Mouse (Mus musculus): ENCODE data around the gene Prr3.
A peak's percentile ranks its signal among the peaks of the same experiment; 100 is the strongest.
"Not testable (repeated sequence)": the region's sequence is repeated elsewhere in the genome, so short reads cannot be mapped to it uniquely, and the experiment has no call there.

The Prr3 gene

DNA sequence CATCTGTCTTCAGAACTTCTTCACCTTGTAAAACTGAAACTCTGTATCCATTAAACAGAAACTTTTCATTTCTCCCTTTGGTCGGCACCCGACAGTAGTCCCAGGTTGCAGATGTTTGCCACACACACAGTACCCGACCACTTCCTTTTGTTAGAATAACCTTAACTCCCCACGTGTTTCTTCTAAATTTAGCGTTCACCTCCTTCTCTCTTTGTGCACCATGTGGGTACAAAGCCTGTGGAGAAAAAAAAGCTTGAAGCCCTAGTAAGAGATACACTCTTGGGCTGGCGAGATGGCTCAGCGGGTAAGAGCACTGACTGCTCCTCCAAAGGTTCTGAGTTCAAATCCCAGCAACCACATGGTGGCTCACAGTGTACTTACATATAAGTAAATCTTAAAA is 19.3 kb upstream of the Prr3 start:
- no peak for DNase-seq (ENCODE audit: low read depth, low spot score)

GRCm38 (mm10) chr17:35998545-35999305 is 18.7 kb upstream of the Prr3 start:
- no peak for DNase-seq (ENCODE audit: low read depth, low spot score)

DNA sequence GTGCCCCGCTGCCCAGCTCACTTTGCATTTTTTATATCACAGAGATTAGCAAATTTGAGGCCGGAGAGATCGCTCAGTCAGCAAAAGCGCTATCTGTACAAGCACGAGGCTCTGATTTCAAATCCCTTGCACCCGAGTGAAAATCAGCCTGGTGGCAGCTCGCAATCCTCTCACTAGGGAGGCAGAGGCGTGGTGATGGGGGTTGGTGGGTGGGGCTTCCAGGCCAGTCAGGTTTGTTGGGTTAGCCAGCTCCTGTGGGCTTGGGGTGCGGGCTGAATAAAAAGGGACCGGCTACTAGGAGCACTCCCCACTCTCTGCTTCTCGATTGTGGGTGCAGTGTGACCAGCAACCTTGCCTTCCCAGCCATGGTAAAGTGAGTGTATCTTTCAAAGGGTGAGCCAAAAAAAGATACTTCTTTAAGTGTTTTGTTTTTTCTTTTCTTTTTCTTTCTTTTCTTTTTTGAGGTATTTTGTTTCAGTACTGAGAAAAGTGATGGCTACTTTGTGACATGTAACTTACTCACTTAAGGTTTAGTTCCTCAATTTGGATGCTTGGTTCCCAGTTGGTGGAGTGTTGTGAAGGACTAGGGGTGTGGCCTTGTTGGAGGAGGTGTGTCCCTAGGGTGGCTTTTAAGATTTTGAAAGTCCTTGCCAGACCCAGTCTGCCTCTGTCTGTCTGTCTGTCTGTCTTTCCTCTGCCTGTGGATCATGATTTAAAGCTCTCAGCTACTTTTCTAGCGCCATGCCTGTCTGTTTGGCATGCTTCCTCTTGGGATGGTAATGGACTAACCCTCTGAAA is 17.9 kb upstream of the Prr3 start:
- DNase-seq (ENCODE audit: low read depth, low spot score): no peak

GRCm38 (mm10) chr17:35996949-35997348 is 16.9 kb upstream of the Prr3 start:
- DNase-seq (ENCODE audit: low read depth, low spot score): peak; percentile 90

- no peak for DNase-seq (ENCODE audit: low read depth, low spot score)
Observed at GRCm38 (mm10) chr17:35994879-35995240, 14.8 kb upstream of the Prr3 start.

DNA sequence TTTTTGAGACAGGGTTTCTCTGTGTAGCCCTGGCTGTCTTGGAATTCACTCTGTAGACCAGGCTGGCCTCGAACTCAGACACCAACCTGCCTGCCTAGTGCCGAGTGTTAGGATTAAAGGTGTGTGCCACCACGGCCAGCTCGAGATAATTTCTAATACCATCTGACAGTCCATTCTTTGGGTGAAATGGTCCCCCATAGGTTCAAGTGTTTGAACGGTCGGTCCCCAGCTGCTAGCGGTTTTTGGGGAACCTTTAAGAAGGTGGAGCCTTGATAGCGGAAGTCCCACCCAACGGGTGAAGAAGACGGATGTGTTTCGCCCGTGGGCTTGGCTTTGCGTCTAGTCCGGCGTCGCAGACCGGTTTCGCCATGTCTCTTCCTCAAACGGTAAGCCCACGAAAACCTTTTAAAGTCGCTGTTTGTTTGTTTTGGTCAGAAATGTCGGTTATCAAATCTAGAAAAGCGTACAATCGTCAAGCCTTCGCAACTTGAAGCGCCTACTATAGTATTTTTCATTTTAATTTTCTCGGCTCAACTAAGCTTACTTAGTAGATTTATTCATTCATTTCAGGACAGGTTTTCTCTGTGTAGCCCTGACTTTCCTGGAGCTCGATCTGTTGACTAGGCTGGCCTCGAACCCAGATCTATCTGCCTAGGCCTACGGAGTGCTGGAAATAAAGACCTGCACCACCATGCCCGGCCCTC is 14.3 kb upstream of the Prr3 start:
- DNase-seq (ENCODE audit: low read depth, low spot score): peak; percentile 72

DNA sequence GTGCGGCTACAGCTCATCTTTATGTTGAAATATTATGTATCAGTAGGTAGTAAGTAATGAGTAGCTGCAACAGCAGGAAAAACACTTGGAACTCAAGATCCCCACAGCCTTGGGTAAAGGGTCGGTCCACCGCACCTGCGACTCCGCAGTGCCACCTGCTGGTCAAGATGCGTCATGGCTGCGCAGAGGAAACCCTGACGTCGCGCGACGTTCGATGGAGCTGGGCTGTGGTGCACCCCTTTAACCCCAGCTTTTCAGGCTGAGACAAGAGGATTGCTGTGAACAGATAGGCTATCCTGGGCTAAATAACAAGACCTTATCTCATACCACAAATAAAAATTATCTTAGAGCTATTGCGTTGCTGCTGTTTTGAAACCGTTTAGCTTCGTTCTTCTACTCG is 13.6 kb upstream of the Prr3 start:
- DNase-seq (ENCODE audit: low read depth, low spot score): peak; percentile 76

- DNase-seq (ENCODE audit: low read depth, low spot score): no peak
Observed at GRCm38 (mm10) chr17:35991781-35992180, 11.7 kb upstream of the Prr3 start.

DNA sequence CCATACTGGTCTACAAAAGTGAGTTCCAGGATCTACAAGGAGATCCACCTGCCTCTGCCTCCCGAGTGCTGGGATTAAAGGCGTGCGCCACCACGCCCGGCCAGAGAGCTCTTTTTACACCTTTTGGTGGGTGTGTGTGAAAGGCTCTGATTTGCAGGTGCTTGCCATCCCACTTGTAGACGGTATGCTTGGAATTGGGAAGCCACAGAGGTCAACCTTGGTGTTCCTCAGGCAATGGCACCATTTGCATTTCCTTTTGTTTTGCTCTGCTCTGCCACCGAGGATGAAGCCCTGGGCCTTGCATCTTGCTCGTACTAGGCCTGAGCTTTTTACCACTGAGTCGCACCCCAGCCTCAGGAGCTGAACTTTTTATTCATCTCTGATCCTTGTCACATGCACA is 1.7 kb upstream of the Prr3 start:
- no peak for DNase-seq (ENCODE audit: low read depth, low spot score)

DNA sequence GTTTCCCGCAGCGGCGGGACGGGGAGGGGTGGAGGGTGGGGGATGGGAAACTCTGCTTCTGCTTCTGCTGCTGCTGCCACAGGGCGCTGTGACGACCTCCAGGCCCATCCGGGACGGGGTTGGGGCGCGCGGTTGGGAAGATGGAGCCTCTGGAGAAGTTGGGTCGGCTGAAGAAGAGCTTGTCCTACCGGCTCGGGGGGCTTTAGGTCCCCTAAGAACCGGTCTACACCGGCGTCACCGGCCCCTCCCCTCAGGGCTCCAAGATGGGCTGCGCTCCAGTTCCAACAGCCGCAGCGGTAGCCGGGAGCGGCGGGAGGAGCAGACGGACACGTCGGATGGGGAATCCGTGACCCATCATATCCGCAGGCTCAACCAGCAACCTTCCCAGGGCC is 323 bp upstream of the Prr3 start:
- no peak for DNase-seq (ENCODE audit: low read depth, low spot score)

- peak; percentile 78 for DNase-seq (ENCODE audit: low read depth, low spot score)
Observed at GRCm38 (mm10) chr17:35978811-35979400, 1.1 kb downstream of the Prr3 start.

DNA sequence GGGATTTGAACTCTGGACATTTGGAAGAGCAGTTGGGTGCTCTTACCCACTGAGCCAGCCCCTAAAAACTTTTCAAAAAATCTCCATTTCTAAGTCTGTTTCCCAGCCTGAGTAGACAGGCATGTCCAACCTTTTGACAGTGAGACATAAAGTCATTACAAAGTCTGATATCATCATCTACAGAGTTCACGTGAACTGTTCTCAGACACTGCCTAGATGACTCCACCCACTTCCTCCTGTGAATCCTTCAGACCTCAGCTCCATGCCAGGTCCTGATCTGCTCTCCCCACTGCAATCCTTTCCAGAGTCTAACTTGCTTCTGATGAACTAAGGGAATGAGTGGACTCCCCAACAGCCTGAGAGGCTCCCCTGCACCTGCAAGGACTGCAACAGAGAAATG is 7.9 kb downstream of the Prr3 start:
- no peak for DNase-seq (ENCODE audit: low read depth, low spot score)

GRCm38 (mm10) chr17:35969418-35970389 is 10.3 kb downstream of the Prr3 start, which contains the start of gene Abcf1:
Gene Abcf1 (minus strand): TSS chr17:35969761.
- peak; percentile 95 for DNase-seq (ENCODE audit: low read depth, low spot score)

GRCm38 (mm10) chr17:35967621-35968020 is 12.4 kb downstream of the Prr3 start:
- DNase-seq (ENCODE audit: low read depth, low spot score): no peak

DNA sequence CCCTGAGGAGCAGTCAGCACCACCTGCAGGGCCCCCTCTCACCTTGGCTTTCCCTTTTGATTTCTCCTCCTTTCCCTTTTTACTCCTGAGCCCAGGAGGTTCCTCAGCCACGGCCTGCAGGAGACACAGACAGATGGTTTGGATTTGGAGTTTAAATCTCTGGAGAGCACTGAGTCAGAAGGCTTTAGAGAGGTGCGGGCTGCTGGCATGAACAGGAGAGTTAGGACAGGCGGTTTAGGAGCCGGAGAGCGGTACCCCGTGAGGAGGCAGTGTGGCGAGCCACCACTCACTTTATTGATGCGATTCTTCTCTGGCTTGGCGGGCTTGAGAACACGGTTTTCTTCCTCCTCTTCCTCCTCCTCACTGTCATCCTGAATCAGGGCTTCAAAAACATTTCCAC is 16.8 kb downstream of the Prr3 start:
- no peak for DNase-seq (ENCODE audit: low read depth, low spot score)

- DNase-seq (ENCODE audit: low read depth, low spot score): no peak
Observed at GRCm38 (mm10) chr17:35958533-35959223, 21.4 kb downstream of the Prr3 start.

GRCm38 (mm10) chr17:35954665-35955064 is 25.4 kb downstream of the Prr3 start:
- no peak for DNase-seq (ENCODE audit: low read depth, low spot score)

DNA sequence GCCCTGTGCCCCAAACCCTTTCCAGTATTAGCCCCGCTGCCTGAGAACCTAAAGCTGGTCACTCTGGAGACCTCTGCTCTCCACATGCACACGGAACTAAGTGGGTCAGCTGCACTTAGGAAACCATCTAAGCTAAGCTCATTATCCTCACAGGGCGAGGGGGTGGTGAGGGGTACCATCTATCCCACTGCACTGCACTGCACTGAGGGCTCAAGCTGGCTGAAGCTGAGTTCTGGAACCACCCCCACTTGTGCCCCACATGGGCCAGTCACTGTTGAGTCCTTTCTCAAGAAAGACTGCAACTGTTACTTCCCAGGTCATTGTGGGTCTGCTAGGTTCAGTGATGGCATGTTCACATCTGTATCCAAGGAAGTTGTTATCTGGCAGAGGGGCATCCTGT is 27.5 kb downstream of the Prr3 start:
- not testable (repeated sequence) for DNase-seq (ENCODE audit: low read depth, low spot score)

DNA sequence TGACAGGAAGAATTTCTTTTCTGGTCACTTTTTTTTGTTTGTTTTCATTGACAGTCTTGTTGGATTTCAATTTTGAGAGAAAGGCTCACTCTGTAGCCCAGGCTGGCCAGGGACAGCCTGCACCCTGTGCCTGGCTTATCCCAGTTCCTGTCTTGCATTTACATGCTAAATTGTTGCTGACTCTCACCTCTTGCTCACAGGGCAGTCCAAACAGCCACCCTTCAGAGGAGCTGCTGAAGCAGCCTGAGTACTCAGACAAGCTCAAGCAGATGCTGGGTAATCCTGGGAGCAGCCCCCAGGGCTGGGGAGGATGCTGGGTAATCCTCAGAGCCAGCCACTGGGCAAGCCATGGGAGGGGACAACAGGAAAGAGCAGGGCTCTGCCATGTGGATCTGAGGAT is 29.1 kb downstream of the Prr3 start:
- DNase-seq (ENCODE audit: low read depth, low spot score): not testable (repeated sequence)

- no peak for DNase-seq (ENCODE audit: low read depth, low spot score)
Observed at GRCm38 (mm10) chr17:35939941-35940340, 40.1 kb downstream of the Prr3 start.

Measured in retina, postnatal 7 days (tissue).